Mouse (Mus musculus) 3T3-L1 (cell line): ENCODE data around the gene Fam50b.

Experiments used
- DNase-seq: peaks from one replicate; pipeline ENCODE4 v3.0.0-alpha.2; 2015; ENCODE audit warnings: low read depth, low spot score

Gene Fam50b

GRCm38 (mm10) chr13:34789176-34789818 lies 54.6 kb downstream of the Fam50b start:
- DNase-seq: peak; percentile 96

GRCm38 (mm10) chr13:34793066-34793465 lies 58.4 kb downstream of the Fam50b start:
- no peak for DNase-seq

GRCm38 (mm10) chr13:34793816-34794215 lies 59.2 kb downstream of the Fam50b start:
- peak; percentile 73 for DNase-seq

- DNase-seq: no peak
These were observed 59.8 kb downstream of the Fam50b start for GRCm38 (mm10) chr13:34794426-34794825.
